Mouse (Mus musculus) thymus, adult 2 months (tissue): ENCODE measurements around the gene Max. TPM values are rescaled to one million over a fixed set of nuclear protein-coding genes. Genes with fewer than 3 reads are reported as not detected.

ENCODE experiments used
- DNase-seq: peaks from one replicate; pipeline ENCODE4 v3.0.0; 2021
- H3K27ac ChIP-seq: fragments of 200-500 bp; 2 replicates; pipeline ENCODE4 v1.5.1; 2012; ENCODE audit warnings: low read length, control low read depth; ENCODE audit not compliant: control insufficient read depth, insufficient read depth
- H3K27me3 ChIP-seq: fragments of 200-500 bp; 2 replicates; pipeline ENCODE4 v1.6.1; 2012; ENCODE audit warnings: mild to moderate bottlenecking, low read length, moderate library complexity, mixed read lengths; ENCODE audit not compliant: control insufficient read depth, insufficient read depth
- H3K36me3 ChIP-seq: fragments of 200-500 bp; 2 replicates; pipeline ENCODE4 v1.6.1; 2012; ENCODE audit warnings: mild to moderate bottlenecking, low read length, moderate library complexity; ENCODE audit not compliant: control insufficient read depth, insufficient read depth
- H3K4me1 ChIP-seq: fragments of 200-500 bp; replicated peaks from 2 replicates; pipeline ENCODE4 v1.6.1; 2012; ENCODE audit warnings: low read length; ENCODE audit not compliant: control insufficient read depth, insufficient read depth
- H3K4me3 ChIP-seq: fragments of 200-500 bp; 2 replicates; pipeline ENCODE4 v1.5.1; 2012; ENCODE audit warnings: mild to moderate bottlenecking, low read length, control low read depth, moderate library complexity; ENCODE audit not compliant: control insufficient read depth, insufficient read depth
- CTCF ChIP-seq: fragments of 200-500 bp; IDR thresholded peaks from 2 replicates; pipeline ENCODE4 v1.5.1; 2012; ENCODE audit warnings: mild to moderate bottlenecking, control low read depth, low read length, moderate library complexity, borderline replicate concordance; ENCODE audit not compliant: control insufficient read depth, poor library complexity, insufficient read depth; ENCODE audit errors: extremely low read depth
- POLR2A ChIP-seq: fragments of 200-500 bp; IDR thresholded peaks from 2 replicates; pipeline ENCODE4 v1.6.1; 2012; ENCODE audit warnings: mild to moderate bottlenecking, low read length, control low read depth, moderate library complexity; ENCODE audit not compliant: control insufficient read depth, poor library complexity, insufficient read depth; ENCODE audit errors: extremely low read depth
- WGBS: fragments of 180-500 bp; shearing (Covaris S2); methylation state at CpG from one replicate; pipeline ENCODE4 v1.1.7; 2018; 5-methylcytosine and 5-hydroxymethylcytosine counted together
- polyA plus RNA-seq: library from polyadenylated mRNA; depleted of rRNA; stranded (reverse); fragments of >200 nt; gene quantifications from 2 replicates; pipeline ENCODE4 v1.2.3, GENCODE M21; 2012

Gene Max
- polyA plus RNA-seq, 1 experiment = 56.1 TPM

DNA sequence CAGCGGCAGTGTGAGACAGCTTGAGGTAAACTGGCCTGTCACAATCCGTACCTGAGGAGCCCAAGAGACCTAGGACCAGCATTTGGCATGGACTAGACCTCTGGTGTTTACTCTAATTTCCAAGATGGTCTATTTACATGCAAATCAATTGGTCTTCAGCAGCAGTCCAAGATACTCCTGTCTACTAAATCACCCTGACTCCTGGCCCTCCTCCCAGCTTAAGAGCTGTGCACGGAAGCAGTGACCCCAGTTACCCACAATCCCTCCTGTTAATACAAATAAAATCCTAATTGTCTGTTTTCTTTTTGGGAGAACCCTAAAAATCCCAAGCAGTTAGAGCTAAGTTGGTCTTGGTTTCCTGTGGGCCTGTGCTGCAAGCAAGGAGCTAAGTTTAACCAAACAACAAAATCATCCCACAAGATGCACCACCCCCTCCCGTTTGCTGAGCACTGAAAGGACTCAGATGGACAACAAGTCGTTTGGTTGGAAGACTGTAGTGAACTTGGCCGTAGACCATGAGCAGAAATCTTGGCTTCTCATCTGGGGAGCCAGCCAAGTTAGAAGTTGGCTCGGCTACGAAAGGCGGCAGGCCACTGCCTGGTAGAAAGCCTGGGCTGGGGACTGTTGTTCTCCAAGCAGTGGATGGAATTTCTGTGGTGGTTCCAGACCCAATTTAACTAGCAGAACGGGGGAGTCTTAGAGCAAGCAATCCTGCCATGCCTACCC is 7.1 kb downstream of the Max start:
- H3K27me3 ChIP-seq = no peaks in the 10 kb centered on the region
- peaks cover 13% of the 10 kb centered on the region for H3K4me1 ChIP-seq
- TF ChIP-seq CTCF (no peak), POLR2A (no peak)
- no peak for DNase-seq
- 92% methylated on average over 10 of the region's 10 CpGs for WGBS
- H3K36me3 ChIP-seq = peaks cover 56% of the 10 kb centered on the region
- no peak overlapping the region for H3K4me3 ChIP-seq
- no peak overlapping the region for H3K27ac ChIP-seq

DNA sequence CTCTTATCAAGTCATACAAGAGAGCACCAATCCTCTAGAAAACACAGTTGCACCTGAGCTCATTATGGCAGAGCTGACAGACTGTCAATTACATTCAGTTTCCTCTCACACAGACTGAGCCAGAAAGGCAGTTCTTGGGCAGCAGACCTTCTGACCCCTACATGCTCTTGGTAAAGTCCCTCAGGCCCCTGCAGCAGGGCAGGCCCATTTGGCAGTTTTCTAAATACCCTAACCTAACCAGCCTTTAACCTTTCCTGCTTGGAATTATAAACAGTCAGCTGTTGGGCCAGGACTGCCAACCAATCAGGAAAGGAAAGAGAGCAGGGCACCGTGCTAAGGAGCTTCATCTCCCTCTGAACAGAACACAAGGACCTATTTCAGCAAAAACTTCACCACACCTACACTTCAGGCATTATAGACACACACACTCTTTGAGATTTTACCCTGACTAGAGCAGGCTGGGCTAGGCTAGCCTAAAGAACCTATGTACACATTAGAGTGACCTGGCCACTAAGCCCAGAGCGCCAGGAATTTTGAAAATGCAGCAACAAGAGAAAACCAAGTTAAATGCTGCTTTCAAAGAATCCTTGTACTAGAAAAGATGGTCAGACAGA is 8.1 kb downstream of the Max start:
- 96% methylated on average over 2 of the region's 2 CpGs for WGBS
- H3K27me3 ChIP-seq = no peaks in the 10 kb centered on the region
- peaks cover 13% of the 10 kb centered on the region for H3K4me1 ChIP-seq
- H3K36me3 ChIP-seq = peaks cover 66% of the 10 kb centered on the region
- DNase-seq = no peak
- TF ChIP-seq POLR2A = no peak
- TF ChIP-seq CTCF = no peak
- H3K27ac ChIP-seq = no peak overlapping the region
- no peak overlapping the region for H3K4me3 ChIP-seq

DNA sequence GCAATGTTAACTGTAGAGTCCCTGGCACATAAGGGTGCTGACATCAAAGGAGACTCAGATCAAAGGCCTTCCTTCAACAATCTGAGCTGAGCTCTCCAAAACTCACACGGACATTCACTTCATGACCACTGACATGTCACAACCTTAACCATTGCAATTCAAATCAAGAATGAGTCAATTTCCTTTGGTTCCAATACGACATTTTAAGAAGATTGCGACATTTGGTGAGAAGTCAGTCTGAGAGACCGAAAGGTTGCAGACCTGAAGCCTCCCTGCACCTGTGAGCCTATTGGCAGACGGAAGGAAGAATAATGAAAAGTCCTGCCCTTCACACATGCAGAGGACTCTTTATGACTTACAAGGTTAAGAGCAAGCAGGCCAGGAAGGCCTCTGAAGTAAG is 11.7 kb downstream of the Max start:
- Histone ChIP-seq H3K27ac (no peak overlapping the region), H3K4me3 (no peak overlapping the region), H3K36me3 (peaks cover 85% of the 10 kb centered on the region), H3K27me3 (no peaks in the 10 kb centered on the region), H3K4me1 (no peaks in the 10 kb centered on the region)
- TF ChIP-seq CTCF (no peak), POLR2A (no peak)
- 82% methylated on average over 5 of the region's 5 CpGs for WGBS
- no peak for DNase-seq

DNA sequence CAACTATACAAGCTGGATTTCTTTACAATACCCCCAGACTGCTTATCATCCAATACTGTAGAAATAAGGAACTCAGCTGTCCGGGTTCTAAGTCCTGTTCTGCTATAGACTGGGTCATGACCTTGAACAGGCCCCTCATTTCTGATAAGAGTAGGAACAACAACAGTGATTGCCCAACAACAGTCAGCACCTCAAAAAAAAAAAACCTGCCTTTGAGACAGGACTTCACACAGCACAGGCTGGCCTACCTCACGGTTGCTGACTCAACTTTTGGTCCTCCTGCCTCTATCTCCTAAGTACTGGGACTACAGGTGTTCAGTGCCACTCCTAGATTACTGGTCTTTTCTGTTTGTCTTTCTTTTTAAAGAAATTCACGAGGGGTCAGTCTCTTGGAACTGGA is 13.2 kb downstream of the Max start:
- no peak for TF ChIP-seq CTCF
- no peak for TF ChIP-seq POLR2A
- DNase-seq = no peak
- Histone ChIP-seq H3K36me3 (peaks cover 78% of the 10 kb centered on the region), H3K4me1 (no peaks in the 10 kb centered on the region), H3K27ac (no peak overlapping the region), H3K4me3 (no peak overlapping the region), H3K27me3 (no peaks in the 10 kb centered on the region)
- WGBS = 90% methylated on average over 3 of the region's 3 CpGs

DNA sequence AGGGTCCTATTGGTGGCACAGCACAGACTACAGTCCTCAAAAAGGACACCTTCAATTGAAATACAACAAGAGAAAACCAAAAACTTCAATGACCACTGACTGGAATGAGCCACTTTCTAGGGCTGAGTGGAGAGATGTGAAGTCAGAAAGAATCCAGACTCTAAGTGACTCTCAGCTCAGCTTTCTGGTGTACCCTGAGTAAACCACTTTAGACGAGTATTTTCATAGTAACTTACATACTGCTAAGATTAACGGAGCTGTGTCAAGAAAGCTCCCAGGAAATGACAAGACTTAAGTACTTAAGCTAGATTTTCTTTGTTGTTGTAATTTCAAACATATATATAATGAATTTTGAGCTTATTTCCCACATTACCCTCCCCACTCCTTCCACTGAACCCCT is 13.8 kb downstream of the Max start:
- WGBS = 93% methylated on average over 2 of the region's 2 CpGs
- DNase-seq = no peak
- Histone ChIP-seq H3K4me3 (no peak overlapping the region), H3K36me3 (peaks cover 79% of the 10 kb centered on the region), H3K27me3 (no peaks in the 10 kb centered on the region), H3K4me1 (no peaks in the 10 kb centered on the region), H3K27ac (no peak overlapping the region)
- TF ChIP-seq POLR2A (no peak), CTCF (no peak)

DNA sequence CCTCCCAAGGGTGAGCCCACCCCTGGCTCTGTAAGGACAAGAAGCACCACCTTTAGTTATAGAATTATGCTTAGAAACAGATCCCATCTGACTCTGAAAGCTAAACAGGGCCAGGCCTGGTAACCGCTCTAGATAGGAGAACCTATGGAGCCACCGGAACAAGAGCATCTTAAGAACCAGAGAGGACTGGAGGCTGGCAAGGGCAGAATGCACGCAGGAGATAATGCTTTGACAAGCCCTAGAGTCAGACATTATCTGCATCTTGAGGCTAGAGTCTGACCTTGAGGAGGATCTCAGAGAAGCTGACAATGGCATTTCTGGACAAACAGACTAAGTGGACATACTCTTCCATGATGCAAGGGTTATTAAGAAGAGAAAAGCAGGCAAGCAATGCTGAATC is 14.5 kb downstream of the Max start:
- Histone ChIP-seq H3K27ac (no peak overlapping the region), H3K36me3 (peaks cover 77% of the 10 kb centered on the region), H3K4me1 (no peaks in the 10 kb centered on the region), H3K4me3 (no peak overlapping the region), H3K27me3 (no peaks in the 10 kb centered on the region)
- TF ChIP-seq POLR2A (no peak), CTCF (no peak)
- no peak for DNase-seq
- WGBS = 100% methylated on average over 3 of the region's 3 CpGs
